Mouse (Mus musculus): Measurements from ENCODE around the gene Smad3. TPM values are rescaled to one million over a fixed set of nuclear protein-coding genes. Genes with fewer than 3 reads are reported as not detected.
A peak's percentile ranks its signal among the peaks of the same experiment; 100 is the strongest.

The Smad3 gene
- polyA plus RNA-seq, 1 experiment: 33.5 TPM

- TF ChIP-seq CTCF (conservative IDR thresholded peaks at IDR 0.05; ENCODE audit: insufficient read depth, insufficient read length, low read depth, low read length): no peak
- TF ChIP-seq POLR2A (IDR thresholded peaks at IDR 0.05; ENCODE audit: low read depth, low read length): no peak
- Histone ChIP-seq H3K4me1 (ENCODE audit: control insufficient read depth, insufficient read depth, low read length) (peaks cover 70% of the 10 kb centered on the region), H3K36me3 (ENCODE audit: control insufficient read depth, insufficient read depth, low read length) (no peaks in the 10 kb centered on the region), H3K27me3 (replicated peaks; ENCODE audit: control insufficient read depth, insufficient read depth, low read length) (no peaks in the 10 kb centered on the region), H3K4me3 (ENCODE audit: insufficient read depth, low read depth, low read length) (no peak overlapping the region), H3K27ac (ENCODE audit: insufficient read depth, low read depth, low read length) (peak overlapping the region; percentile 61)
- WGBS: 36% methylated on average over 19 of the region's 19 CpGs
- DNase-seq: peak; percentile 89
Observed at GRCm38 (mm10) chr9:63745821-63746632, 11.8 kb downstream of the Smad3 start.

- Histone ChIP-seq H3K36me3 (ENCODE audit: control insufficient read depth, insufficient read depth, low read length) (no peaks in the 10 kb centered on the region), H3K4me3 (ENCODE audit: insufficient read depth, low read depth, low read length) (no peak overlapping the region), H3K4me1 (ENCODE audit: control insufficient read depth, insufficient read depth, low read length) (peaks cover 66% of the 10 kb centered on the region), H3K27ac (ENCODE audit: insufficient read depth, low read depth, low read length) (no peak overlapping the region), H3K27me3 (replicated peaks; ENCODE audit: control insufficient read depth, insufficient read depth, low read length) (no peaks in the 10 kb centered on the region)
- peak; percentile 2 for DNase-seq
- 98% methylated on average over 5 of the region's 5 CpGs for WGBS
- TF ChIP-seq CTCF (conservative IDR thresholded peaks at IDR 0.05; ENCODE audit: insufficient read depth, insufficient read length, low read depth, low read length) (no peak), POLR2A (IDR thresholded peaks at IDR 0.05; ENCODE audit: low read depth, low read length) (no peak)
Observed at GRCm38 (mm10) chr9:63744595-63744994, 13.2 kb downstream of the Smad3 start.

GRCm38 (mm10) chr9:63743775-63744174 is 14.0 kb downstream of the Smad3 start:
- TF ChIP-seq POLR2A (IDR thresholded peaks at IDR 0.05; ENCODE audit: low read depth, low read length): no peak
- TF ChIP-seq CTCF (conservative IDR thresholded peaks at IDR 0.05; ENCODE audit: insufficient read depth, insufficient read length, low read depth, low read length): no peak
- Histone ChIP-seq H3K36me3 (ENCODE audit: control insufficient read depth, insufficient read depth, low read length) (no peaks in the 10 kb centered on the region), H3K27me3 (replicated peaks; ENCODE audit: control insufficient read depth, insufficient read depth, low read length) (no peaks in the 10 kb centered on the region), H3K27ac (ENCODE audit: insufficient read depth, low read depth, low read length) (no peak overlapping the region), H3K4me1 (ENCODE audit: control insufficient read depth, insufficient read depth, low read length) (peaks cover 66% of the 10 kb centered on the region), H3K4me3 (ENCODE audit: insufficient read depth, low read depth, low read length) (no peak overlapping the region)
- WGBS: 80% methylated on average over 11 of the region's 11 CpGs
- no peak for DNase-seq

GRCm38 (mm10) chr9:63742887-63743660 is 14.7 kb downstream of the Smad3 start:
- Histone ChIP-seq H3K4me1 (ENCODE audit: control insufficient read depth, insufficient read depth, low read length) (peaks cover 68% of the 10 kb centered on the region), H3K27me3 (replicated peaks; ENCODE audit: control insufficient read depth, insufficient read depth, low read length) (no peaks in the 10 kb centered on the region), H3K27ac (ENCODE audit: insufficient read depth, low read depth, low read length) (no peak overlapping the region; the same call in 1 of the 2 replicates), H3K36me3 (ENCODE audit: control insufficient read depth, insufficient read depth, low read length) (no peaks in the 10 kb centered on the region), H3K4me3 (ENCODE audit: insufficient read depth, low read depth, low read length) (no peak overlapping the region)
- 32% methylated on average over 13 of the region's 13 CpGs for WGBS
- DNase-seq: peak; percentile 61
- TF ChIP-seq POLR2A (IDR thresholded peaks at IDR 0.05; ENCODE audit: low read depth, low read length) (no peak), CTCF (conservative IDR thresholded peaks at IDR 0.05; ENCODE audit: insufficient read depth, insufficient read length, low read depth, low read length) (no peak)

- H3K36me3 ChIP-seq (ENCODE audit: control insufficient read depth, insufficient read depth, low read length): no peaks in the 10 kb centered on the region
- H3K4me3 ChIP-seq (ENCODE audit: insufficient read depth, low read depth, low read length): no peak overlapping the region
- H3K27ac ChIP-seq (ENCODE audit: insufficient read depth, low read depth, low read length): 0 out of 2 replicates have a peak overlapping the region, but pooled peaks have one; percentile 17
- 30% methylated on average over 3 of the region's 3 CpGs for WGBS
- TF ChIP-seq POLR2A (IDR thresholded peaks at IDR 0.05; ENCODE audit: low read depth, low read length) (no peak), CTCF (conservative IDR thresholded peaks at IDR 0.05; ENCODE audit: insufficient read depth, insufficient read length, low read depth, low read length) (no peak)
- H3K4me1 ChIP-seq (ENCODE audit: control insufficient read depth, insufficient read depth, low read length): peaks cover 68% of the 10 kb centered on the region
- DNase-seq: peak; percentile 60
- no peaks in the 10 kb centered on the region for H3K27me3 ChIP-seq (replicated peaks; ENCODE audit: control insufficient read depth, insufficient read depth, low read length)
Observed at GRCm38 (mm10) chr9:63742318-63742717, 15.5 kb downstream of the Smad3 start.

GRCm38 (mm10) chr9:63741792-63742191 is 16.0 kb downstream of the Smad3 start:
- TF ChIP-seq CTCF (conservative IDR thresholded peaks at IDR 0.05; ENCODE audit: insufficient read depth, insufficient read length, low read depth, low read length) (no peak), POLR2A (IDR thresholded peaks at IDR 0.05; ENCODE audit: low read depth, low read length) (no peak)
- H3K27me3 ChIP-seq (replicated peaks; ENCODE audit: control insufficient read depth, insufficient read depth, low read length): no peaks in the 10 kb centered on the region
- H3K4me3 ChIP-seq (ENCODE audit: insufficient read depth, low read depth, low read length): no peak overlapping the region
- no peaks in the 10 kb centered on the region for H3K36me3 ChIP-seq (ENCODE audit: control insufficient read depth, insufficient read depth, low read length)
- peaks cover 68% of the 10 kb centered on the region for H3K4me1 ChIP-seq (ENCODE audit: control insufficient read depth, insufficient read depth, low read length)
- 0 out of 2 replicates have a peak overlapping the region, but pooled peaks have one; percentile 17 for H3K27ac ChIP-seq (ENCODE audit: insufficient read depth, low read depth, low read length)
- DNase-seq: no peak
- 48% methylated on average over 6 of the region's 6 CpGs for WGBS
